Mouse (Mus musculus) forebrain, postnatal 0 days (tissue): ENCODE data around the gene Cmtm1. TPM values are rescaled to one million over a fixed set of nuclear protein-coding genes. Genes with fewer than 3 reads are reported as not detected.
A peak's percentile ranks its signal among the peaks of the same experiment; 100 is the strongest.
"Not testable (repeated sequence)": the region's sequence is repeated elsewhere in the genome, so short reads cannot be mapped to it uniquely, and the experiment has no call there.

Experiments used
- ATAC-seq: fragments of 200-750 bp; cut with Nextera tagmentation; 2 replicates; pipeline ENCODE4 v1.8.0; 2017; ENCODE audit warnings: mild to moderate bottlenecking, moderate library complexity
- DNase-seq: peaks from one replicate; pipeline ENCODE4 v3.0.0-alpha.2; 2015
- H3K27ac ChIP-seq: fragments of 300-500 bp; sonication (generic); 2 replicates; pipeline ENCODE4 v1.5.1; 2014; ENCODE audit warnings: low read depth, mild to moderate bottlenecking, antibody characterized with exemption, low read length, moderate library complexity, mixed read lengths
- H3K27me3 ChIP-seq: fragments of 300-500 bp; sonication (generic); 2 replicates; pipeline ENCODE4 v1.6.1; 2014; ENCODE audit warnings: mild to moderate bottlenecking, low read length, mixed read lengths; ENCODE audit not compliant: insufficient read depth
- H3K36me3 ChIP-seq: fragments of 300-500 bp; sonication (generic); 2 replicates; pipeline ENCODE4 v1.6.1; 2014; ENCODE audit warnings: mild to moderate bottlenecking, moderate library complexity; ENCODE audit not compliant: insufficient read depth
- H3K4me1 ChIP-seq: fragments of 300-500 bp; sonication (generic); 2 replicates; pipeline ENCODE4 v1.6.1; 2014; ENCODE audit warnings: antibody characterized with exemption; ENCODE audit not compliant: insufficient read depth
- H3K4me2 ChIP-seq: fragments of 300-500 bp; sonication (generic); 2 replicates; pipeline ENCODE4 v1.6.1; 2014; ENCODE audit warnings: low read depth, mild to moderate bottlenecking, moderate library complexity
- H3K4me3 ChIP-seq: fragments of 300-500 bp; sonication (generic); 2 replicates; pipeline ENCODE4 v1.5.1; 2014; ENCODE audit warnings: low read depth, low read length, mixed read lengths
- H3K9ac ChIP-seq: fragments of 300-500 bp; sonication (generic); 2 replicates; pipeline ENCODE4 v1.6.1; 2014; ENCODE audit warnings: mild to moderate bottlenecking
- H3K9me3 ChIP-seq: fragments of 300-500 bp; sonication (generic); 2 replicates; pipeline ENCODE4 v1.6.1; 2016; ENCODE audit warnings: low read length
- CTCF ChIP-seq: sonication (generic); IDR thresholded peaks from 2 replicates; pipeline ENCODE4 v1.5.1; 2016; ENCODE audit warnings: antibody characterized with exemption, control low read depth, low read depth
- WGBS: fragments of 180-500 bp; shearing (Covaris S2); extraction: QIAGEN DNeasy Blood & Tissue Kit; methylation state at CpG from one replicate; pipeline ENCODE4 v1.1.7; 2014; 5-methylcytosine and 5-hydroxymethylcytosine counted together
- polyA plus RNA-seq: library from polyadenylated mRNA; unstranded; fragments of >200 nt; fragmentation: Nextera tagmentation; extraction: Ambion mirVana; gene quantifications from 2 replicates; pipeline ENCODE4 v1.2.1, GENCODE M21; 2015
- total RNA-seq: library from RNA; depleted of rRNA; stranded (reverse); fragments of >200 nt; gene quantifications from 2 replicates; pipeline ENCODE4 v1.2.3, GENCODE M21; 2014

The Cmtm1 gene
- total and polyA plus RNA-seq, 2 experiments from 2014 or later = not detected

DNA sequence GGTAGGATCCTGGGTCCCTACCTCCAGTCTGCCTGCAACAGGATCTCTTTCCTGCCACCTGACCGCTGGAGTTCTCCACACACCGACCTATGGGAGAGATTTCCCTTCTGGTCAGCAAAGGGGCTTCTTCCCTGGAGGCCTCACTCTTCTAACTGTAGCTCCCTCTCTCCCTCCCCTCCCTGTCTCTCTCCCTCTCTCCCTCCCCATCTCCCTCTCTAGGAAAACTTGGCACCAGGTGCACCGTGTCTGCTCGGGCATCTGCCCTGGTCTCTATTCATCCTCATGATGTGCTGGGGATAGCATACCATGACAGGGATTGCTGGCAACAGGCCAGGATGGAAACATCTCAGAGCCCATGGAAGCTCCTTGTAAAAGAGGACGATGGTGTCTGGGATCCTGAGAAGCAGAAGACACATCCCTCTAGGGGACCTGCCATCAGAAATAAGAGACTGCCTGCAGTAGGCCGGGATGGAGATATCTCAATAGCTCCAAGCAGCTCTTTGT lies 41.0 kb downstream of the Cmtm1 start:
- no peak for ATAC-seq
- 71% methylated on average over 6 of the region's 6 CpGs for WGBS

DNA sequence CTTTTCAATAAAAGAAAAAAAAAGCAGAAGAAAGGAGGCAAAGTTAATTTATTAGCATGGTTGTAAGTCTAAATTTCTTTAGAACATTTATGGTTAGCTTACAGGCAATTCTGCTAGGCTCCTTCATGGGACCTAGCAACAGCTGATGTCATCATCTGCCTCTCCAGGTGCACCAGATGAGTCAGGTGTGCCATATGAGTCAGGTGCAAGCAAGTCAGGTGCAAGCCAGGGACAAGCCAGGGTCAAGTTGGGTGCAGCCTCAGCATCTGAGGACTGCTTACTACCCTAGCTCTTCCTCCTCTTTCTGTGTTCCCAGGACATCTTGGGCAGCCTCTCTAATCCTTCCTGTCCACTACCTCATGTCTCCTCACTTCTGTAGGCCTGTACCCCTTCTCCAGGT lies 41.6 kb downstream of the Cmtm1 start:
- H3K9me3 ChIP-seq = no peaks in the 10 kb centered on the region
- no peak for DNase-seq
- H3K27ac ChIP-seq = no peak overlapping the region
- H3K4me3 ChIP-seq = no peak overlapping the region
- no peaks in the 10 kb centered on the region for H3K27me3 ChIP-seq
- H3K4me1 ChIP-seq = no peaks in the 10 kb centered on the region
- H3K9ac ChIP-seq = no peak overlapping the region
- ATAC-seq = no peak
- peaks cover 5% of the 10 kb centered on the region; the same call in 1 of the 2 replicates for H3K36me3 ChIP-seq
- H3K4me2 ChIP-seq = no peak overlapping the region
- no peak for TF ChIP-seq CTCF

More for the DNA sequence above, 41.0 kb downstream of the Cmtm1 start:
- no peaks in the 10 kb centered on the region for H3K9me3 ChIP-seq
- no peak overlapping the region for H3K9ac ChIP-seq
- H3K4me3 ChIP-seq = no peak overlapping the region
- no peak for DNase-seq
- H3K4me2 ChIP-seq = no peak overlapping the region
- no peaks in the 10 kb centered on the region; the same call in 1 of the 2 replicates for H3K36me3 ChIP-seq
- no peaks in the 10 kb centered on the region for H3K27me3 ChIP-seq
- no peaks in the 10 kb centered on the region for H3K4me1 ChIP-seq
- no peak overlapping the region for H3K27ac ChIP-seq
- no peak for TF ChIP-seq CTCF

DNA sequence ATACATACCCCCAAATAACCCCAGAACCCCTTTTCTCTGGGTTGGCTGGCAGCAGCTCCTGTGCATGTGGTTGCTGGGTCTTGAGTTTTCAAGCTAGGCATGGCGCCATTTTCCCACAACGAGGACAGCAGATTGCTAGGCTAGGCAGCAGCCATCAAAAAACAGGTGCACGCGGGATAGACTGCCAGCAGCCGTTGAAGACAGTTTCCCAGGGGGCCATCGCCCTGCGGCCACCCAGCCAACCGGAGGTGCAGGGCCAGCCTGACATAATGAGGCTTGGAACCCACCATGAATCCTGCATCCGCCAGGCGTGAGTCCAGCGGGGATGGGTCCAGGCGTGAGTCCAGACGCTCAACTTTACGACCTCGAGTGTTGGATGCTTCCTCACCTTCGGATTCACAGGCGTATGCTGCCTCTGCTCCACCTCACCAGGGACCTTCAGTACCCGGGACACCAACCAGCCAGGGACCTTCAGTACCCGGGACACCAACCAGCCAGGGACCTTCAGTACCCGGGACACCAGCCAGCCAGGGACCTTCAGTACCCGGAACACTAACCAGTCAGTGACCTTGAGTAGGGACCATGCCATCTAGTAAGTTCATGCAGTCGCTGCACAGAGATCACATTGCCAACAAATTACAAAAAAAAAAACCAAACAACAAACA lies 45.5 kb downstream of the Cmtm1 start:
- WGBS = 94% methylated on average over 22 of the region's 22 CpGs
- H3K36me3 ChIP-seq = peaks cover 13% of the 10 kb centered on the region; the same call in 1 of the 2 replicates
- not testable (repeated sequence) for H3K9ac ChIP-seq, H3K27ac ChIP-seq, H3K4me3 ChIP-seq, H3K4me2 ChIP-seq, H3K9me3 ChIP-seq, H3K4me1 ChIP-seq, DNase-seq, H3K27me3 ChIP-seq, ATAC-seq

DNA sequence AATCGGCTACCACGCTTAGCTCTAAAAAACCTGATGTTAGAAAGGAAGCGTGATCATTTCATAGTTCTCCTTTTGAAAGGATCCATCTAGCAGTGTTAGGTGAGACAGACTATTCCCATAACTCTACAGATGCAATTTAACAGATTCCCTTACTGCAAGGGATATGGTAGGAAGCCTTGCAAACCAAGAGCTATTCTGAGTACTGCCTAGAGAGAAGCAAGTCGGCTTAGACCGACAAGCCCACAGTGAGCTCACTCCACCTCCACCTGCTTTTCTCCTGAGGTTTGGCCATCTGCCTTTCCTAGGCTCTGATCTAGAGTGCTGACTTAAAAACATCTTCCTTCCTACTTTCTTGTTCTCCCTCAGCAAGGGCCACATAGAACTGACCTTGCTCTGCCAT lies 48.1 kb downstream of the Cmtm1 start:
- not testable (repeated sequence) for ATAC-seq, H3K4me1 ChIP-seq, H3K27me3 ChIP-seq, H3K9ac ChIP-seq, H3K9me3 ChIP-seq, H3K4me3 ChIP-seq, H3K4me2 ChIP-seq, H3K27ac ChIP-seq, DNase-seq
- H3K36me3 ChIP-seq = peaks cover 30% of the 10 kb centered on the region
- WGBS = 90% methylated on average over 5 of the region's 5 CpGs

DNA sequence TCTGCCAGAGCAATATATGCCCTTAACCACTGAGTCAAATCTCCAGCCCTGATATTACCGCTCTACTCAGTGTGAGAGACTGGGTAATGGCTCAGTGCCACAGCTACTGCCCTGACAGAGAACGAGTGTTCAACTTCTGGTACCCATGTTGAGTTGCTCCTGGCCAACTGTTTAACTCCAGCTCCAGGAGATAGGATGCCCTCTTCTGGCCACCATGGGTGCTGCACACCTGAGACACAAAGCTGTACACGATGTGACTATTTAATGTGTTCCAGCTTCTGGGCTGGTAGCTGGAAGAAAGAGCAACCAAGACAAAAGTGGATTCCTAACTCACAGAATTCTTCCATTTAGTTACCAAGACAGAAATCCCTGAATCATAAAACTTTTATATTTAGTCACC lies 56.9 kb downstream of the Cmtm1 start:
- peaks cover 4% of the 10 kb centered on the region for H3K36me3 ChIP-seq
- ATAC-seq = no peak
- H3K4me3 ChIP-seq = no peak overlapping the region
- H3K27me3 ChIP-seq = no peaks in the 10 kb centered on the region
- no peak overlapping the region for H3K9ac ChIP-seq
- no peaks in the 10 kb centered on the region for H3K4me1 ChIP-seq
- DNase-seq = no peak
- TF ChIP-seq CTCF = peak; percentile 49; the same call in 1 of the 2 replicates
- WGBS = 88% methylated on average over 3 of the region's 3 CpGs
- H3K4me2 ChIP-seq = no peak overlapping the region
- H3K27ac ChIP-seq = no peak overlapping the region
- no peaks in the 10 kb centered on the region for H3K9me3 ChIP-seq

DNA sequence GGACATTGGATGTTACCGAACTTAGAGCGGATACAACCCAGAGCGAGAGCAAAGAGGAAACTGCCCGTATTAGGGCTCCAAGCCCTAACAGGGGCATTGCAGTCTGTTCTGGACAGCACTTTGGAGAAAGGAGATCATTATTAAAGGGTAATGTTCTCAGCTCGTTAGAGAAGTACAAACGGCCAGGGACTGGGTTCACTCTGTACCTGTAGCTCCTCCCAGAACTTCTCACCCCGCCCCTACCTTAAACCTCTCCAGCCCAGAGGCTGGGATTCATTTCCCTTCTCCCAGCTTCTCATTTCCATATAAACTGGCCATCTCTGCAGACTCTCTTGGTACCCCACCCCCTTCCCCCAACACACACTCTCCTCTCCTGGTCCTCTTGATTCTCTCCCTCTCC lies 58.5 kb downstream of the Cmtm1 start:
- Histone ChIP-seq H3K9ac (peak overlapping the region; percentile 61), H3K9me3 (no peaks in the 10 kb centered on the region), H3K4me2 (peak overlapping the region; percentile 61), H3K27ac (no peak overlapping the region), H3K36me3 (no peaks in the 10 kb centered on the region), H3K27me3 (no peaks in the 10 kb centered on the region), H3K4me3 (peak overlapping the region; percentile 60), H3K4me1 (peaks cover 9% of the 10 kb centered on the region)
- ATAC-seq (no peak), DNase-seq (no peak)
- TF ChIP-seq CTCF = no peak
- under 1% methylated on average over 7 of the region's 7 CpGs for whole genome bisulfite sequencing

DNA sequence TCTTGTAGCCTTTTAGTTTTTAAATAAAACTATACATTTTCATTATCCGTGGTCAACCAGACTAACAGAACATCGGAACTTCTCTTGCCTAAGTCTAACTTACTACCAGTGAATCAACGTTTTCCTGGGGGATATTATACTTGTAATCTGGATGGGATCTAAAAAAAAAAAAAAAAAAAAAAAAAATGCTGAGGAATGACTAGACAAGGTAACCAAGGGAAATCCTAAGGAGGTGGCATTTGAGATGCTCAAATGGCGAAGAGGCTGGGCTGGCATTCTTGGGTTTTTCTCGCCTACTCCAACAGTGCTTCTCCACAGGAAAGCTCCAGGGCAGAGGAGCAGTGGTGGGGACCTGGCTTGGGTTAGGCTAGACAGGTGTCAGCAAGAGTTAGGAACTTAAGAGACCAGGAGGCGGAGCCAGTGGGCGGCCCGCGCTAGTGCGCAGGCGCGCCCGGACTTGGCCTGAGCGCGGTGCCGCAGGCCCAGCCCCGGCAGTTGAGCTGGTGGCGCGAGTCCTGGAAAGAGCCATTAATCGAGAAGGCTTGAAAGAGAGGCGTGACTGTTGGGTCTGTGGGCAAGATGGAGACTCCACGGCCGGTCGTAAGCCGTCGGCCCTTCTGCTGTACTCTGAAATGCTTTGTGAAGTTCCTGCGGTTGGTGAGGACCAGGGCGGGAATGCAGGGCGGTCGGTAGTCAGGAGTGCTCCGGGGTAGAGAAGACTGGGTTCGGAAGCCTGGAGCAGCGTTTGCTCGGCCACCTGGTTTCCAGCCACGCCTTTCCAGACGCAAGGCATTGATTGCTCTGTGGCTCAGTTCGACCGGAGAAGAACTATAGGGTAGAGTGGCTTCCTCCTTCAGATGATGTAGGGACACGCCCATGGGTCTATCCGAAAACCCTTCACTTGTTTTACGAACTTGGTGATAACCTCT lies 59.2 kb downstream of the Cmtm1 start, which contains the start of gene Cklf:
Gene Cklf (plus strand): TSS at position 423 of the 929 bp plus-strand sequence.
- peak; percentile 49 for TF ChIP-seq CTCF
- peak within 1 kb of the TSS; percentile 61 for H3K4me2 ChIP-seq
- peak; percentile 91 for DNase-seq
- H3K4me3 ChIP-seq = peak within 1 kb of the TSS; percentile 60
- no peaks in the 10 kb centered on the region for H3K27me3 ChIP-seq
- H3K36me3 ChIP-seq = peaks cover 5% of the 10 kb centered on the region; the same call in 1 of the 2 replicates
- H3K27ac ChIP-seq = no peak within 1 kb of the TSS
- H3K9ac ChIP-seq = peak within 1 kb of the TSS; percentile 61
- H3K4me1 ChIP-seq = peaks cover 9% of the 10 kb centered on the region
- H3K9me3 ChIP-seq = no peaks in the 10 kb centered on the region
- peak; percentile 65 for ATAC-seq
- WGBS = 4% methylated on average over 41 of the region's 41 CpGs
